Mouse (Mus musculus) testis, adult 10 weeks (tissue): ENCODE data around the gene Olfr218. TPM values are rescaled to one million over a fixed set of nuclear protein-coding genes. Genes with fewer than 3 reads are reported as not detected.

Experiments used
- polyA plus RNA-seq: library from polyadenylated mRNA; stranded (reverse); fragments of 350-450 nt; fragmentation: Illumina TruSeq; extraction: RNeasy Lipid Tissue Mini Kit (QIAGEN cat#74804); gene quantifications from one replicate; pipeline ENCODE4 v1.2.3, GENCODE M21; 2014; ENCODE audit warnings: low read depth, low replicate concordance

Olfr218 gene
- polyA plus RNA-seq = not detected

GRCm38 (mm10) chr1:173197508-173197907, at the start of gene Olfr218:
Gene Olfr218 (plus strand): TSS chr1:173197808.

GRCm38 (mm10) chr1:173190540-173190939, 7.1 kb upstream of the Olfr218 start, which contains the start of gene Olfr1406:
Gene Olfr1406 (minus strand): TSS chr1:173190640.

GRCm38 (mm10) chr1:173212092-173212491, 14.5 kb downstream of the Olfr218 start, which contains the start of gene Olfr1404:
Gene Olfr1404 (plus strand): TSS chr1:173212392.

GRCm38 (mm10) chr1:173227081-173227480, 29.5 kb downstream of the Olfr218 start, which contains the start of gene Fcer1a:
Gene Fcer1a (minus strand): TSS chr1:173227214.

Other genes with a start within 250 kb of the Olfr218 start
- not detected for gene Olfr16, start 247.4 kb upstream of the Olfr218 start, polyA plus RNA-seq
- not detected for gene Olfr1408, start 60.4 kb upstream of the Olfr218 start, polyA plus RNA-seq
- not detected for gene Olfr1406, start 7.2 kb upstream of the Olfr218 start, polyA plus RNA-seq
- gene Olfr1404, start 14.6 kb downstream of the Olfr218 start, polyA plus RNA-seq = not detected
- gene Fcer1a, start 29.4 kb downstream of the Olfr218 start, polyA plus RNA-seq = not detected
- not detected for gene Olfr418, start 68.2 kb downstream of the Olfr218 start, polyA plus RNA-seq
- gene Mptx2, start 80.0 kb downstream of the Olfr218 start, polyA plus RNA-seq = not detected
- not detected for gene Ackr1, start 135.9 kb downstream of the Olfr218 start, polyA plus RNA-seq
- 0.69 TPM for gene Aim2, start 153.1 kb downstream of the Olfr218 start, polyA plus RNA-seq
- not detected for gene Cadm3, start 169.9 kb downstream of the Olfr218 start, polyA plus RNA-seq